Mouse (Mus musculus): ENCODE results near the gene Btbd9.

- no peak for TF ChIP-seq MAX (IDR thresholded peaks at IDR 0.05)
- TF ChIP-seq CTCF (IDR thresholded peaks at IDR 0.05; ENCODE audit: control insufficient read depth, insufficient read depth, insufficient read length), result no peak
- TF ChIP-seq FOSL1 (IDR thresholded peaks at IDR 0.05; ENCODE audit: insufficient read depth, low read length, poor library complexity, severe bottlenecking), result no peak
These were observed 312.8 kb downstream of the Btbd9 start for GRCm38 (mm10) chr17:30263535-30263934.

Measured in C2C12 (cell line).